29 mouse cellular contexts compared by ENCODE assay signal in the genomic region with DNA sequence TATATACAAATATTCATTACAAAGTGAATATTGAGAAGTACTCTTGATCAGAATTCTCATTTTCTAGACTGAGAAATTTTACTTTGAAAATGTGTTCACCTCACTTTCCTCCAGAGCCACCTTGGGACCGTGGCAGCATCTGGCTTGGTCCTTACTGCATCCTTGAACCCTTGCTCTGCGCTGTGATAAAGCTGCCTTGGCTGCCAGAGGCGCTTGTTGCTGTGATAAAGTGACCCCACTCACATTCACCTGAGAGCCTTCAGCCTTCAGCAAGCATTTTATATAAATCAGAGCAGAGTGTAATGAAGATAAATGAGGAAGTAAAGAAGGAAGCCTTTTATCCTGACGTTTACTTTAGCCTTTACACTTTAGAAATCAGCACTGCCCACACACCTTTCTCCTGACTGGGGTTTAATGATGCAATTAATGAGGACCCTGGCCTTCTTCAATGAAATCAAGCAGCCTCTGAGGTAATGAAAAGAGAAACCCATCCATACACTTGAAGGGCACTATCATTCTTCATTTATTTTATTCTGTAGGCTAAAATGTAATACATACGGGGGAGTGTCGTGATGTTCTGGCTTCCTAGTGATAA.
A peak's percentile ranks its signal among the peaks of the same experiment; 100 is the strongest.
DNase-seq lines count a peak whose midpoint lies in the region; ATAC-seq lines count a peak whose summit lies in the region.
"Had no signal": no experiment of that assay in that cellular context is flagged by ENCODE, and none has a peak within 500 bp of the region (broad histone marks: within the 10 kb centered on the region; RNA-seq: fewer than 3 reads in every experiment).

No protein-coding gene starts in this region.

- H3K36me3 ChIP-seq in kidney, embryonic 16.5 days (ENCODE audit: insufficient read depth, low read length), result no peaks in the 10 kb centered on the region
- no peaks in the 10 kb centered on the region for H3K36me3 ChIP-seq in heart, embryonic 11.5 days (ENCODE audit: control insufficient read depth, insufficient read depth, low read length)
- H3K36me3 ChIP-seq: forebrain, embryonic 12.5 days; G1E had no signal

- ATAC-seq in kidney, embryonic 16.5 days (ENCODE audit: low FRiP score, low TSS enrichment), result peak; percentile 80; the same call in 1 of the 2 replicates
- no peak for ATAC-seq in heart, embryonic 11.5 days (replicated peaks; ENCODE audit: insufficient number of reproducible peaks, low FRiP score, low TSS enrichment)
- ATAC-seq: forebrain, postnatal 0 days; intestine, embryonic 16.5 days had no signal

- H3K27ac ChIP-seq in kidney, embryonic 16.5 days (ENCODE audit: low read length), result no peak overlapping the region
- H3K27ac ChIP-seq in heart, embryonic 11.5 days (ENCODE audit: low read depth, low read length), result no peak overlapping the region
- H3K27ac ChIP-seq: forebrain, embryonic 12.5 days; heart, adult 2 months; liver, embryonic 14.5 days; macrophage; stomach, postnatal 0 days had no signal

- H3K4me2 ChIP-seq in kidney, embryonic 16.5 days (replicated peaks; ENCODE audit: low read depth, low read length), result no peak overlapping the region
- no peak overlapping the region for H3K4me2 ChIP-seq in heart, embryonic 11.5 days
- H3K4me2 ChIP-seq: forebrain, embryonic 12.5 days had no signal

- no peak overlapping the region for H3K9ac ChIP-seq in kidney, embryonic 16.5 days (replicated peaks; ENCODE audit: low read length)
- no peak overlapping the region for H3K9ac ChIP-seq in heart, embryonic 11.5 days (ENCODE audit: low read depth, low read length)
- H3K9ac ChIP-seq: forebrain, embryonic 12.5 days; forebrain, postnatal 0 days; liver, embryonic 14.5 days had no signal

- no peaks in the 10 kb centered on the region for H3K27me3 ChIP-seq in kidney, embryonic 16.5 days (ENCODE audit: insufficient read depth, low read length)
- H3K27me3 ChIP-seq in heart, embryonic 11.5 days (ENCODE audit: control insufficient read depth, insufficient read depth, low read length), result no peaks in the 10 kb centered on the region
- H3K27me3 ChIP-seq: forebrain, embryonic 12.5 days had no signal

- H3K4me1 ChIP-seq in kidney, embryonic 16.5 days (ENCODE audit: insufficient read depth, low read length), result no peaks in the 10 kb centered on the region
- no peaks in the 10 kb centered on the region for H3K4me1 ChIP-seq in heart, embryonic 11.5 days (ENCODE audit: control insufficient read depth, insufficient read depth, low read length)
- H3K4me1 ChIP-seq: forebrain, embryonic 12.5 days had no signal

- no peak overlapping the region for H3K4me3 ChIP-seq in kidney, embryonic 16.5 days (ENCODE audit: low read length)
- H3K4me3 ChIP-seq in heart, embryonic 11.5 days (ENCODE audit: low read depth, low read length), result no peak overlapping the region
- H3K4me3 ChIP-seq: erythroblast, embryonic 14.5 days; forebrain, embryonic 12.5 days; heart, adult 2 months had no signal

- H3K9me3 ChIP-seq in kidney, embryonic 16.5 days (ENCODE audit: low read length), result no peaks in the 10 kb centered on the region
- H3K9me3 ChIP-seq in heart, embryonic 11.5 days (replicated peaks; ENCODE audit: control insufficient read depth, low read length), result no peaks in the 10 kb centered on the region
- H3K9me3 ChIP-seq: G1E had no signal

- DNase-seq in embryo, embryonic 11 days, result peak; percentile 11
- no peak for DNase-seq in embryo, embryonic 10.5 days (ENCODE audit: low spot score)
- no peak for DNase-seq in kidney, postnatal 36 days
- peak; percentile 21 for DNase-seq in forelimb bud, embryonic 11.5 days (ENCODE audit: low read depth, low spot score)
- peak; percentile 3 for DNase-seq in mesoderm, embryonic 11.5 days (ENCODE audit: low read depth, low spot score)
- DNase-seq: adrenal gland, adult 8-10 months; cerebellum, adult 2 months; cerebellum, postnatal 14 days; forebrain, postnatal 0 days; gastrocnemius, postnatal 25 days; heart, adult 2 months; heart, postnatal 14 days; kidney, adult 8-10 months; liver; lung, adult 2 months; lung, postnatal 10 days; midbrain, embryonic 14.5 days; right cerebral cortex, postnatal 4 days; thymus, adult 18-20 months; thymus, postnatal 25 days had no signal

- WGBS in kidney, embryonic 16.5 days, result 28% methylated on average over 6 of the region's 6 CpGs
- 59% methylated on average over 6 of the region's 6 CpGs for WGBS in heart, embryonic 11.5 days (ENCODE audit: insufficient replicate concordance)

Comparison
In these comparisons a context has a peak if more than half of its experiments do, and no peak if none do; other contexts are left out.
1. DNase-seq: peak in embryo, embryonic 11 days (single experiment), forelimb bud, embryonic 11.5 days (single experiment) and mesoderm, embryonic 11.5 days (single experiment); none in embryo, embryonic 10.5 days (single experiment) and kidney, postnatal 36 days (0 of 2).